Mouse (Mus musculus) midbrain, embryonic 12.5 days (tissue): ENCODE results near the gene Poc1b. TPM values are rescaled to one million over a fixed set of nuclear protein-coding genes. Genes with fewer than 3 reads are reported as not detected.

Source experiments
- ATAC-seq: fragments of 200-750 bp; cut with Nextera tagmentation; 2 replicates; pipeline ENCODE4 v1.8.0; 2017; ENCODE audit warnings: low read depth, moderate TSS enrichment, moderate library complexity; ENCODE audit not compliant: low FRiP score
- H3K27ac ChIP-seq: fragments of 300-500 bp; sonication (generic); replicated peaks from 2 replicates; pipeline ENCODE4 v1.5.1; 2016; ENCODE audit warnings: mild to moderate bottlenecking
- H3K27me3 ChIP-seq: fragments of 300-500 bp; sonication (generic); 2 replicates; pipeline ENCODE4 v1.6.1; 2016; ENCODE audit warnings: mild to moderate bottlenecking
- H3K36me3 ChIP-seq: fragments of 300-500 bp; sonication (generic); 2 replicates; pipeline ENCODE4 v1.6.1; 2016
- H3K4me1 ChIP-seq: fragments of 300-500 bp; sonication (generic); 2 replicates; pipeline ENCODE4 v1.6.1; 2016
- H3K4me2 ChIP-seq: fragments of 300-500 bp; sonication (generic); replicated peaks from 2 replicates; pipeline ENCODE4 v1.6.1; 2016; ENCODE audit warnings: mild to moderate bottlenecking, moderate library complexity
- H3K4me3 ChIP-seq: fragments of 300-500 bp; sonication (generic); 2 replicates; pipeline ENCODE4 v1.5.1; 2016; ENCODE audit warnings: mild to moderate bottlenecking
- H3K9ac ChIP-seq: fragments of 300-500 bp; sonication (generic); replicated peaks from 2 replicates; pipeline ENCODE4 v1.6.1; 2016; ENCODE audit warnings: mild to moderate bottlenecking, moderate library complexity
- H3K9me3 ChIP-seq: fragments of 300-500 bp; sonication (generic); 2 replicates; pipeline ENCODE4 v1.6.1; 2016; ENCODE audit warnings: mild to moderate bottlenecking
- WGBS: fragments of 180-500 bp; shearing (Covaris S2); methylation state at CpG from one replicate; pipeline ENCODE4 v1.1.7; 2016; 5-methylcytosine and 5-hydroxymethylcytosine counted together
- polyA plus RNA-seq: library from polyadenylated mRNA; unstranded; fragments of >200 nt; fragmentation: Nextera tagmentation; extraction: Ambion mirVana; gene quantifications from 2 replicates; pipeline ENCODE4 v1.2.1, GENCODE M21; 2016

The Poc1b gene
- polyA plus RNA-seq, 1 experiment from 2014 or later, result 20.4 TPM

DNA sequence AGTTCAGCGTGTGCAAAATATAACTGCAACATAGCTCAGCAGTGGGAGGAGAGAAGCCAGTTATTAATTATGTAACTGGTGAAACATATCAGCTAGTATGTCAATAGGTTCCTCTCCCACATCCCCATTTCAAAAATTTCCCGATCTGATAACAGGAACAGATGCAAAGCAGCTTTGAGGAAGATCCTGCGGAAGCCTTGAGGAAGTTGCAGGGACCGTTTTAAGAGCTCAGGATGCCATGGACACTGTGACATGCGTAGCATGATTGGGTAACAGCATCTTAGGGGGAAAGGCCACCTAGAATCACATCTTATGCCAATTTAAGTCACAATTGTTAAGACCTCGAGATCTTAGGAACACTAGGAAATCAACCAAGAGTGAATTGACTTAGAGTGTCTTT, 16.9 kb upstream of the Poc1b start:
- Histone ChIP-seq H3K36me3 (no peaks in the 10 kb centered on the region), H3K27me3 (no peaks in the 10 kb centered on the region)
- 80% methylated on average over 6 of the region's 6 CpGs for WGBS

DNA sequence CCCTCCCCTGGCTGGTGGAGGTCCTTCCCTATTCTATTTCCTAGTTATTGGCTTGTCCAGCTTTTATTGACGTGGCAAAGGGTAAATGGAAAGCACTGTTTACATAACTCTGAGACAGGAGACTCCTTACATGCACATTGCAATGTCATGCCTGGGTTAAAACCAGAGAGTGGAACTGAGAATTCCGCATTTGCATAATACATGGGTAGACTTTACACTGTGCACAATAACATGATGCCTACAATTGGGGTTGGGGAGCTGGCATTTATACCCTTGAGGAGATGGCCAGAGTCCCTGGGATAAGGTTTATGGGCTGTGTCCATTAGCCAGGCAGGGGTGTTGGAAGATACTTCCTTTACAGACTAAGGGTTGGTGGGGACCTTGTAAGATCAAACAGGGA, 13.5 kb upstream of the Poc1b start:
- Histone ChIP-seq H3K36me3 (no peaks in the 10 kb centered on the region), H3K9me3 (no peaks in the 10 kb centered on the region), H3K9ac (no peak overlapping the region), H3K27me3 (no peaks in the 10 kb centered on the region), H3K4me1 (no peaks in the 10 kb centered on the region), H3K4me2 (no peak overlapping the region), H3K4me3 (no peak overlapping the region), H3K27ac (no peak overlapping the region)
- 91% methylated on average over 2 of the region's 2 CpGs for WGBS
- no peak for ATAC-seq

More for the DNA sequence above, 16.9 kb upstream of the Poc1b start:
- Histone ChIP-seq H3K9ac (no peak overlapping the region), H3K27ac (no peak overlapping the region), H3K4me2 (no peak overlapping the region), H3K4me3 (no peak overlapping the region), H3K4me1 (no peaks in the 10 kb centered on the region), H3K9me3 (no peaks in the 10 kb centered on the region)
- no peak for ATAC-seq

DNA sequence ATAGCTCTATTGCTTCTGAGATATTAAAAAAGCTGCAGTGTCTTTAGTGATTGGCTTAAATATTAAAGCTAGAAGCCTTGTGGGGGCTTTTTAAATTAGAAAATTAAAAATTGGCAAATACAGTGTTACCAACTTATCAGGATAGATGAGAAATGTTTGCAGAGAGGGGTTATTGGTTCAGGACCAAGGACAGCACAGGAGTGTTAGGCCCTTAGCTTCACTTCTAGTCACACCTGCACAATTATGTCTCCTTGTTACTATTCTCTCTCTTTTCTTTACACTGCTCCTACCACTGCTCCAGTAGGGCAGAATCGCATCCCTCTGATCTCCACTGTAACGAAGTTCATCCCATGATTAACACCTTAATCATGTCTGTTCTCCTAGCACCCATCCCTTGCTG, 11.7 kb upstream of the Poc1b start:
- Histone ChIP-seq H3K4me3 (no peak overlapping the region), H3K9ac (no peak overlapping the region), H3K9me3 (no peaks in the 10 kb centered on the region), H3K36me3 (no peaks in the 10 kb centered on the region), H3K27me3 (no peaks in the 10 kb centered on the region), H3K4me1 (no peaks in the 10 kb centered on the region), H3K27ac (no peak overlapping the region), H3K4me2 (no peak overlapping the region)
- WGBS, result 89% methylated on average over 2 of the region's 2 CpGs
- no peak for ATAC-seq

DNA sequence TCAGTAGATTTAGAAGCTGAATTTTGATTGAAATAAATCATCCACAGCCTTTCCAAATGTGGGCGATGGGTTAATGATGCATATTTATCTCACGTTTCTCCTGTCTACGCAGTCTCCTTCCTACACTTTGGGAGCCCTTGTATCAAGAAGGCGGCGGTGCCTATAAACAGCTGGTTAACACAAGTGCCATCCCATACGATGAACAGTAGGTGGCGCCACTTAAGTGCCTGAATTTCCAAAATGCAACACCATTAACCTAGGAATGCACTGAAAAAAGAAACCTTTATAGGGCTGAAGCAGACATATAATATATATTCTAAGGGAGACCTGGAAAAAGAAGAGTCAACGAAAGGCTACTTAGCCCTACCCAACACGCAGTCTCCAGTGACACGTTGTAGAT, 9.5 kb upstream of the Poc1b start:
- H3K4me1 ChIP-seq, result no peaks in the 10 kb centered on the region
- H3K4me2 ChIP-seq, result no peak overlapping the region
- H3K27ac ChIP-seq, result no peak overlapping the region
- no peak overlapping the region for H3K9ac ChIP-seq
- 74% methylated on average over 10 of the region's 10 CpGs for WGBS
- ATAC-seq, result no peak
- no peaks in the 10 kb centered on the region for H3K36me3 ChIP-seq
- H3K27me3 ChIP-seq, result no peaks in the 10 kb centered on the region
- H3K4me3 ChIP-seq, result no peak overlapping the region
- H3K9me3 ChIP-seq, result no peaks in the 10 kb centered on the region

DNA sequence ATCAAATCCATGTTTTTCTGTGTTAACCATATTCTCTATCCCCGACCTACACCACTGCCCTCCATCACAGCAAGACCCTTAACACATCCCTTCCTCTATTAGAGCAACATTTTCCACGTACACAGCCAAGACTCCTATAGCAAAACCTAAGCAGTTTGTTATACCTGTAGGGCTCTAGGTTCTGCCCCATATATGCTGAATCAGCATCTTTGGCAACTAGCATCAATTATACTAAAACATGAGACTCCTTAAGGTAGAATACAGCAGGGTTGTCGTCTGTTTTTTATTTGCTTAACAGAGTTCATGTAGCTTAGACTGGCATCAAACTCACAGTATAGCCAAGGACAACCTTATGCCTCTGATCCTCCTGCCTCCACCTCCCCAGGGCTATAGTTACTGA, 1.3 kb upstream of the Poc1b start:
- H3K9ac ChIP-seq, result no peak overlapping the region
- H3K27ac ChIP-seq, result no peak overlapping the region
- ATAC-seq, result no peak
- H3K4me3 ChIP-seq, result no peak overlapping the region
- H3K27me3 ChIP-seq, result no peaks in the 10 kb centered on the region; the same call in 1 of the 2 replicates
- peaks cover 16% of the 10 kb centered on the region for H3K36me3 ChIP-seq
- no peaks in the 10 kb centered on the region for H3K9me3 ChIP-seq
- H3K4me1 ChIP-seq, result peaks cover 24% of the 10 kb centered on the region
- 86% methylated on average over 3 of the region's 3 CpGs for WGBS
- H3K4me2 ChIP-seq, result no peak overlapping the region

DNA sequence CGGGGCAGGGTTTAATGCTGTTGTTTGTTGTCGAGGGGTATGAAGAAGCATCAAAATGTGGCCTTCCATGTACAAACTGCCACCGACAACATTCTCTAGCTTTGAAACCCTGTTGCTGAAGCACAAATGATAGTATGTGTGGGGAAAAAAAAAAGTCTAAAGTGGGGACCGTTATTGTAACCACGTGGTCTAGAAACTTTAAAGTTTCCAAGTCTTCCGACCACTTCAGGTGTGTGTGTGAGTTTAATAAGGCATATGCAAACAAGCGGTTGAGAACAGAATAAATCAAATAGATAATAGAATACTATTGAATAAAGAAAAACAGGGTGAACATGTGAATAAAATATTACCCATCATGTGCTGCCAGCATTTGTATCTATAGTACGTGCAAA, 529 bp upstream of the Poc1b start:
- no peak; the same call in 1 of the 2 replicates for ATAC-seq
- 36% methylated on average over 8 of the region's 8 CpGs for WGBS

DNA sequence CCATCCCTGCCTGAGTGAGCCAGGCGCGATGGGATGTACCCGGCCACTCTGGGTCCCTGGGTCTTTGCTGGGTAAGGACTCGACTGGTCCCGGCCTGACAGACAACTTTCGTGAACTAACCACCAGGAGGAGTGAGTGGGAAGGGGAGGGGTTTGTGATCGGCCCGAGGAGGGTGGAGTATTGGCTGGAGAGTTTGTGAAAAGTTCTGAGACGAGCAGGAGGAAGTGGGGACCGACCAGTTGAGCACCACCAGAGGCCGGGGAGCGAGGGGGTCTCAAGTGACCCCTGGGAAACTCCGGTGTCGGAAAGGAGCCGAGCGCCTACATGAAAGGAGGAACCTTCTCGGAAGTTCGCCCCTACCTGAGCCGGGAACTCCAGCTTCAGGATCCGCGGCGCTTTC, 1.1 kb downstream of the Poc1b start, which contains the start of gene Galnt4:
TSS of gene Galnt4 (plus strand) at position 196 of the 400 bp plus-strand sequence.
- H3K27me3 ChIP-seq, result no peaks in the 10 kb centered on the region; the same call in 1 of the 2 replicates
- ATAC-seq, result peak; percentile 75
- H3K27ac ChIP-seq, result peak within 1 kb of the TSS; percentile 90
- H3K9me3 ChIP-seq, result no peaks in the 10 kb centered on the region
- peak within 1 kb of the TSS; percentile 97 for H3K4me3 ChIP-seq
- peak within 1 kb of the TSS; percentile 94 for H3K9ac ChIP-seq
- WGBS, result 1% methylated on average over 22 of the region's 22 CpGs
- H3K4me1 ChIP-seq, result peaks cover 28% of the 10 kb centered on the region
- H3K4me2 ChIP-seq, result peak within 1 kb of the TSS; percentile 89
- H3K36me3 ChIP-seq, result peaks cover 23% of the 10 kb centered on the region

More for the DNA sequence above, 529 bp upstream of the Poc1b start:
- Histone ChIP-seq H3K27ac (no peak overlapping the region), H3K9me3 (no peaks in the 10 kb centered on the region), H3K4me1 (peaks cover 28% of the 10 kb centered on the region), H3K9ac (peak overlapping the region; percentile 94), H3K4me2 (peak overlapping the region; percentile 89), H3K27me3 (no peaks in the 10 kb centered on the region; the same call in 1 of the 2 replicates), H3K36me3 (peaks cover 22% of the 10 kb centered on the region), H3K4me3 (peak overlapping the region; percentile 97)

DNA sequence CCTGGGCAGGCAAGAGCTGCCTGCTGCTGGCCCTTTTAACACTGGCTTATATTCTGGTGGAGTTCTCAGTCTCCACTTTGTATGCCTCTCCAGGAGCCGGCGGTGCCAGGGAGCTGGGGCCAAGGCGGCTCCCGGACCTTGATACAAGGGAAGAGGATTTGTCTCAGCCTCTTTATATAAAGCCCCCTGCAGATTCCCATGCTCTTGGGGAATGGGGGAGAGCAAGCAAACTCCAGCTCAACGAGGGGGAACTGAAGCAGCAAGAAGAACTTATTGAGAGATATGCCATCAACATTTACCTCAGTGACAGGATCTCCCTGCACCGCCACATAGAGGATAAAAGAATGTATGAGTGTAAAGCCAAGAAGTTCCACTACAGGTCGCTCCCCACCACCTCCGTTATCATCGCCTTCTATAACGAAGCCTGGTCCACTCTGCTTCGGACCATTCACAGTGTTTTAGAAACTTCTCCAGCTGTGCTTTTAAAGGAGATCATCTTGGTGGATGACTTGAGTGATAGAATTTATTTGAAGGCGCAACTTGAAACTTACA, 1.7 kb downstream of the Poc1b start:
- Histone ChIP-seq H3K9ac (peak overlapping the region; percentile 94), H3K4me2 (peak overlapping the region; percentile 89), H3K36me3 (peaks cover 20% of the 10 kb centered on the region), H3K27ac (no peak overlapping the region), H3K9me3 (no peaks in the 10 kb centered on the region), H3K4me1 (peaks cover 28% of the 10 kb centered on the region), H3K4me3 (peak overlapping the region; percentile 97), H3K27me3 (no peaks in the 10 kb centered on the region; the same call in 1 of the 2 replicates)
- 34% methylated on average over 12 of the region's 12 CpGs for WGBS
- ATAC-seq, result no peak

DNA sequence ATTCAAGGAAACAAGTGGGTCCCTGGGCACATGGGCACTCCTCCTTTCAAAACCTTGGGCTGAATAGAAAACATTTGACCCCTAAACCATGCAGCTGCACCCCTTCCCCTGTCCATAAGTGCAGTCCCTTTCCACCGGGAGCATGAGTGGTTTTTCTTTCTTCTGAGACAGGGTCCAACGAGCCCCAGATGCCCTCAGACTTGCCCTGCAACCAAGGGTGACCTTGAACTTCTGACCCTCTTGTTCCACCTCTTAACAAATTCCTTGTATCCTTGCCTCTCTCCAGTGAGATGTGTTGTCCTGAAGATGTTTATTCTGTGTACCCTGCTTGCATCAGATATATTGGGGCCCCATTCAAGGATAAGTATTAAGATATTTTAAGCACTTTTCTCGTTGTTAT, 6.7 kb downstream of the Poc1b start:
- WGBS, result 47% methylated on average over 3 of the region's 3 CpGs
- H3K36me3 ChIP-seq, result peaks cover 24% of the 10 kb centered on the region

DNA sequence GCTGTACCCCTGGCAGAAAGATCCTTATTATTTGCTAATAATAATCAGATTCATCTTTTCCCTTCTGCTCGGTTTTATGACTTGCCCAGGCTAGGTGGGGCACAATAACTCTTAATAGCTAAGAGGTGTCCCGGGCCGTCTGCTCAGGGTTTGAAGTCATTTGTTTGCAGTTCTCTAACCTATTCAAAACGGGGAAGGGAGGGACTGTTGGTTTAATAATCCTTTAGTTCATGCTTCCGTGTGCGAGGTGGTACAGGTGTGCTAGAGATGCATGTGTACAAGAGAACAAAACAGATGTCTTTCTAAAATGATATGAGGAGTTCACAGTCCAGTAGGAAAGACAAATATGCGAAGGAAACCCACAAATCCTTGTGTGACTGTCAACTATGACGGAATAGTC, 7.5 kb downstream of the Poc1b start:
- H3K9ac ChIP-seq, result no peak overlapping the region
- 84% methylated on average over 8 of the region's 8 CpGs for WGBS
- peaks cover 19% of the 10 kb centered on the region for H3K4me1 ChIP-seq
- H3K4me2 ChIP-seq, result no peak overlapping the region
- no peaks in the 10 kb centered on the region for H3K27me3 ChIP-seq
- no peaks in the 10 kb centered on the region for H3K9me3 ChIP-seq
- H3K36me3 ChIP-seq, result peaks cover 23% of the 10 kb centered on the region
- no peak for ATAC-seq
- no peak overlapping the region for H3K27ac ChIP-seq
- H3K4me3 ChIP-seq, result no peak overlapping the region

More for the DNA sequence above, 6.7 kb downstream of the Poc1b start:
- no peak for ATAC-seq
- Histone ChIP-seq H3K4me1 (peaks cover 26% of the 10 kb centered on the region), H3K4me2 (no peak overlapping the region), H3K27ac (no peak overlapping the region), H3K27me3 (no peaks in the 10 kb centered on the region), H3K9ac (no peak overlapping the region), H3K9me3 (no peaks in the 10 kb centered on the region), H3K4me3 (no peak overlapping the region)

DNA sequence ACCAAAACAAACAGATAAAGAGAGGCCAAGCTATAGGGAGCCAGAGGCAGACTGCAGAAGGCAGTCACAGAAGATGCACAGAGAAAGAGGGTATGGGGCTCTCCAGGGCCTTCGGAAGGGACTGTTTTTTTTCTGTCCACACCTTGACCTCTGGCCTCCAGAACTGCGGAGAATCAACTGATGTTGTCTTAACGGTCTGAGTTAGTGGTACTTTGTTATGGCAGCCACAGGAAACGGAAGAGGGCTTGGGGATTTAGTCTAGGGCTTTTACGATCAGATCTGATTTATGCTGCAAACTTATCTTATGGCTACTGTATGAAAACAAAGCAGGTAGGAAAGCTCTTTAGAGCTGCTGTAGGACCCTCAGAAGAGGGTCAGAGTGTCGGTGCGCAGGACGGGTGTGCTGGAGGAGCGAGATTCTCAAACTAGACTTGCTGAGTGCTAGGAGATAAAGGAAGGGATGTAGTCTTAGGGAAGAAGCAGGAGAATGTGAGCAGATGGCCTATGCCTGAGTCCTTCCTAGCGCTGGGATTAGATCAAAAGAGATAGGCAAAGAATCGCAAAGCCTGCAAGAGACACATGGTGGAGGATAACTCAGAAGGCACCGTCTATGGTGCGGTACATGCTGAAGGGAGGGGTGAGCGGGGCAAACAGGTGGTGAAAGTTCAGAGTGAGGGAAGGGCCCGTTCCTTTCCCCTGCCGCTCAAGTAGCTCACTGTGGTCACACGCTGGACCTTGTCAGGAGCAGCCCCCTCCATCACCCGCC, 8.8 kb downstream of the Poc1b start:
- peaks cover 14% of the 10 kb centered on the region for H3K4me1 ChIP-seq
- ATAC-seq, result peak; percentile 35; the same call in 1 of the 2 replicates
- H3K4me2 ChIP-seq, result no peak overlapping the region
- WGBS, result 58% methylated on average over 18 of the region's 18 CpGs
- H3K4me3 ChIP-seq, result no peak overlapping the region
- H3K27ac ChIP-seq, result no peak overlapping the region
- H3K36me3 ChIP-seq, result peaks cover 12% of the 10 kb centered on the region; the same call in 1 of the 2 replicates
- H3K9me3 ChIP-seq, result no peaks in the 10 kb centered on the region
- H3K27me3 ChIP-seq, result no peaks in the 10 kb centered on the region
- H3K9ac ChIP-seq, result no peak overlapping the region

DNA sequence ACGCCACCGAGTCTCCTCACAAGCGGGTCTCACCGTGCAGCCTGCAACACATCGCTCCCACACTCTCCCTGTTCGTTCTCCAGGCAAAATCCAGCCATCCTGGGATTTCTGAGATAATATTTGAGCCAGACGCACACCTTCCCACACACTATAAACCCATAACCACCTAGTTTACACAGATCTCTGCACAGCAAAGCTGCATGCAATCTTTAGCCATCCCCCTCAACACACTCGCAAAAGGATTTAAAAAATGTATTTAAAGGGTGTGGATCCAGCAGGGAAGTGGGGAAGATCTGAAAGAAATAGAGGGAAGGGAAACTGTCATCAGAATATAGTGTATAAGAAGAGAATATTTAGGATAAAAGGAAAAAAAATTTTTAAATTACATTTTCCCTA, 9.4 kb downstream of the Poc1b start:
- WGBS, result 74% methylated on average over 8 of the region's 8 CpGs
- H3K27ac ChIP-seq, result no peak overlapping the region
- no peak overlapping the region for H3K4me2 ChIP-seq

More for the DNA sequence above, 9.4 kb downstream of the Poc1b start:
- H3K4me3 ChIP-seq, result no peak overlapping the region
- no peaks in the 10 kb centered on the region for H3K27me3 ChIP-seq
- no peak for ATAC-seq
- no peaks in the 10 kb centered on the region for H3K9me3 ChIP-seq
- peaks cover 11% of the 10 kb centered on the region for H3K4me1 ChIP-seq
- 0 out of 2 replicates have a peak, but pooled peaks cover 7% of the 10 kb centered on the region for H3K36me3 ChIP-seq
- H3K9ac ChIP-seq, result no peak overlapping the region
